Mouse (Mus musculus): Measurements from ENCODE around the gene Wdr17. TPM values are rescaled to one million over a fixed set of nuclear protein-coding genes. Genes with fewer than 3 reads are reported as not detected.

The Wdr17 gene
- polyA plus RNA-seq (2017; shearing (Covaris generic)): not detected

GRCm38 (mm10) chr8:54886987-54887785 lies at the start of gene Wdr17:
Wdr17 (minus strand) TSS chr8:54887184.

GRCm38 (mm10) chr8:54600671-54601251 lies 286.2 kb downstream of the Wdr17 start, which contains the start of gene Spata4:
Spata4 (plus strand) TSS chr8:54600781.

Other genes starting within 250 kb of the Wdr17 start
- gene Gpm6a, start 67.7 kb upstream of the Wdr17 start, polyA plus RNA-seq (2017; shearing (Covaris generic)): not detected